Mouse (Mus musculus): Measurements from ENCODE around the gene Gm20855. TPM values are rescaled to one million over a fixed set of nuclear protein-coding genes. Genes with fewer than 3 reads are reported as not detected.

Gene Gm20855
- polyA plus RNA-seq (2021; fragmentation: Nextera tagmentation), result not detected in 2 replicates
- long read RNA-seq, experiment 1, result 0 reads
- long read RNA-seq, experiment 2, result 0 reads

DNA sequence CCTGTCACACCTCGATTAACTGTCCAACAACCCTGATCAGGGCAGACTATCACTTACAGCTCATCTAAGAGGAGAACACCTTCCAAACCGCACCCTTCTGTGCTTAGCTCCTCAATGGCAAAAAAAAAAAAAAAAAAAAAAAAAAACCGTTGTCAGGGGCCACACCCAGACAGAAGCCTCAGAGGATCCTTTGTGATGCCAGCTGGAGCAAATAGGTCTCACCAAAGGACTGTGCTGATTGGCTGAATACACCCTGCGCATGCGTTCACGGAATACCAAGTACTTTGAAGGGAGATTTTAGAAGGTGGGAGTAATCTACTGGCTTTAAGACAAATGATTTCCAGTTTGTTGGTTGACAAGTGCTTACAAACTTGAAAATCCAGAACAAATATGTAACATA lies at the start of gene Gm20855:
TSS of gene Gm20855 (minus strand) at position 101 of the 400 bp plus-strand sequence.

All from layer of hippocampus, adult 6 months (tissue).